Mouse (Mus musculus): ENCODE data around the gene Dgkq.

DNA sequence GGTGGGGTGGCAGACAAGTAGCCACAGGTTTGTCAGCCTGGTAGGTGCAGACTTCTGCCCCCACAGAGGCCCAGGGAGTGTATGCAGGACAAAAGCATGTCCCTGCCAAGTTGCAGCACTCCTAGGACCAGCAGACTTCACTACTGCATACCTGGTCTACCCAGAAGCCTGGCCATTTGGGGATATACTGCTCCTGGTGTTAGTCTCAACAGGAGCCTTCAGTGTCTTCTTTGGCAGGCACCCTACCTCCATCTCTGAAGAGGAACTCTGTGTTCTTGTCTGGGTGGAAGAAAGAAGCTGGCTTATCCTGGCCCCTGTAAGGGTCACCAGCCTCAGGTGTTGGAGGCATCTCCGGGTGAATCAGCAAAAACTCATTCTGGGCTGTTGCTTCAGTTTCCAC lies 46.5 kb upstream of the Dgkq start:
- TF ChIP-seq CTCF (IDR thresholded peaks at IDR 0.05 in 2 of 3, conservative IDR thresholded peaks at IDR 0.05 in 1 of 3; ENCODE audit: control insufficient read depth in 1 of 3, insufficient read depth in 1 of 3, low read depth in 2 of 3, low read length in 3 of 3, poor library complexity in 1 of 3, severe bottlenecking in 1 of 3) (no peak), USF2 (IDR thresholded peaks at IDR 0.05; ENCODE audit: borderline replicate concordance in 1 of 2, insufficient read depth in 1 of 2, low read depth in 1 of 2, low read length in 2 of 2) (no peak), POLR2A (IDR thresholded peaks at IDR 0.05; ENCODE audit: control insufficient read depth in 1 of 2, insufficient read depth in 1 of 2, low read depth in 1 of 2, low read length in 2 of 2, poor library complexity in 1 of 2) (no peak), KAT2A (conservative IDR thresholded peaks at IDR 0.05; ENCODE audit: low read depth, low read length) (no peak), NRF1 (IDR thresholded peaks at IDR 0.05; ENCODE audit: insufficient read depth, low read depth, low read length, poor library complexity, severe bottlenecking) (no peak), GATA1 (IDR thresholded peaks at IDR 0.05; ENCODE audit: low read depth, low read length) (no peak), CHD2 (IDR thresholded peaks at IDR 0.05; ENCODE audit: low read length) (no peak), NELFE (IDR thresholded peaks at IDR 0.05; ENCODE audit: low read depth, low read length) (no peak), SIN3A (IDR thresholded peaks at IDR 0.05; ENCODE audit: low read length) (no peak), USF1 (IDR thresholded peaks at IDR 0.05; ENCODE audit: low read depth, low read length) (no peak), MAX (IDR thresholded peaks at IDR 0.05; ENCODE audit: low read length) (no peak), ZC3H11A (IDR thresholded peaks at IDR 0.05; ENCODE audit: low read depth, low read length) (no peak), TCF12 (IDR thresholded peaks at IDR 0.05; ENCODE audit: low read depth, low read length) (no peak)

All from MEL (cell line).